Mouse (Mus musculus) frontal cortex, postnatal 10 days (tissue): ENCODE measurements around the gene Gtf2h5.

Experiments
- DNase-seq, 2 experiments: peaks; one replicate each; pipeline ENCODE4 v3.0.0; 2022; ENCODE audit warnings: low spot score in 2 of 2, mixed read lengths in 1 of 2

Gene Gtf2h5

DNA sequence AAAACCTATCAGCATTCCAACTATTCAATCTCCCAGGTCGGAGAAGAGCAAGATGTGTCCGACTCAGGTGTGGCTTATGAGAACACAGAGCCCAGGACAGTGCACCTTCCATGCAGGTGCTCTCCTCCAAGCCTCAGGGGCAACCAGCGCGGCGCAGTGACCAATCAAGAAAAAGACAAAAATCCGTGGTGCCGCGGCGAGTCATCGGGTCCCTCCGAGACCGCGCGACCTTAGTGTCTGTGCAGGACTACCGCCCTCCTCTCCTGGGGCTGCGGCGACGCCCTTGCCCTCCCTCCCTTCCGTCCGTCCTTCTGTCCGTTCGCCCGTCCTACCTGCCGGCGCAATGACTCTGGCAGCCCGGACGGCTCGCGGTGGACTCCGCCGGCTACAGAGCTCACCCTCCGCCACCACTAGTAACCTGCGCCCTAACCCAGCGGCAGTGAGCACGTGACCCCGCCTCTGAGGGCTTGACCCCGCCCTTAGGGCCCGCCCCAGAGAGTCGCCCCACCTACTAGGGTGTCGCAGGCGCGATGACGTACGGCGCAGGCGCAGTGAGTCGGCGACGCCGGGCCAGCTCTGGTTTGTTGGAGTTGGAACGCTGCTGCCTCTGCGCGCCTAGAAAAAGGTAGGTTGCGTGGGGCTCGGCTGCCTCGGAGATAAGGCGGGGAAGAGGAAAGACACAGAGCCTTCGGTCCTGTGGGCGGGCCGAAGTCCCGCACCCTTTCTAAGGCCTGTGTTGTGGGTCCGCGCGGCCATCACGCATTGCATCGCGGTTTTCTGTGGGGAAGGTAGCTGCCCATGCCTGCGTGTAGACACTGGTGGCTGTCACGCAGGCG lies at the start of gene Gtf2h5, which contains the start of gene Serac1:
Gene Gtf2h5, plus strand, starts transcription at position 500 of the 836 bp plus-strand sequence.
Gene Serac1, minus strand, starts transcription at position 455 of the 836 bp plus-strand sequence.
- peak; percentile 94 to 98 for DNase-seq

- no peak for DNase-seq
These were observed 43.9 kb upstream of the Gtf2h5 start for GRCm38 (mm10) chr17:6035661-6036060.

GRCm38 (mm10) chr17:6036458-6036857 lies 43.1 kb upstream of the Gtf2h5 start:
- no peak for DNase-seq

DNA sequence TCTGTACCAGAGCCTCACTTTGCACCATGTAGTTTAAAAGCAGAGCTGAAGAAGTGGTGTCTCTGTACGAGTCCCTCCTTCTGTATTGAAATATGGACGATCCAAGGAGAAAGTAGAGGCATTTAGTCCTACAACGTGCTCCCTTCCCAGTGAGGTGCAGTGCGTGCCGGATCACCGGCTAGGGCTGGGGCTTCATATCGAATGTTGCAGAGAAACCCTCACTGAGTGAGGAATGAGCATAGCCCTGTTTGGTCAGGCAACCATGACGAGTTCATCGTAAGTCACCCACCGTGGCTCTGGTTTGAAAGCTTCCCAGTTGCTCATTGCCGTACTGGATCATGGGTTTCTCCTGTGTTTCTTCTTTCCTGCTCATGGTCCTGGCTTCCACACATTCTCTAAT lies 42.7 kb upstream of the Gtf2h5 start:
- no peak for DNase-seq

DNA sequence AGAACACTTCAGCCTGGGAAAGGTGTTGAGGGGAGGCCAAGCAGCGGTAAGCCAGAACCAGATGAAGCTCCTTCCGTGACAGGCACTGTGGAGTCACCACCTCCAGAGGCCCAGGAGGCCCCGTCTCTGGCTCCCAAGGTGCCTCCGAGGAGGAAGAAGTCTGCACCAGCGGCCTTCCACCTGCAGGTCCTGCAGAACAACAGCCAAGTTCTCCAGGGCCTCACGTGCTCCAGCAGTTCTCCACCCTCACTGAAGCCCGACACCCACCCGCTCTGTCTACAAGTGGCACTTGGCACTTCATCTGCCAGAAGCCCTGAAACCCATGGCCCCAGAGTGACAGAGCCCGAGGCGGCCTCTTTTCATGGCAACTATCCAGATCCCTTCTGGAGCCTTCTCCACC lies 42.1 kb upstream of the Gtf2h5 start:
- no peak for DNase-seq

DNA sequence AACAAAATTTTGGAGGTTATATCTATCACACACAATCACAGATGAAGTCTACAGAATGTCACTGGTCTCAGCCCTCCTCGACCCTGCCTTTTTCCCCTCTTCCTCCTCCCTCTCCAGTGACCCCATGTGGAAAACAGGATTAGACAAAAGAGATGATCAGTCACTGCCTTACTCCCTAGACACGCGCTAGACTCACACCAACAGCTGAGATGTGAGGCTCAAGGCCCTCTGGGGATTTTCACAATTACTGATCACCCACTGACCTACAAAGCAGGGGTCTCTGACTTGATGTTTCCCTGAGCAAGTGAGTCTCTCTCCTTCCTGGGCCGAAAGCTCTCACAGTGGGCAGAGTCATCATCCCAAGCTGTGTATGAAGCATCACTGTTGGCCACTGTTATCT lies 26.8 kb upstream of the Gtf2h5 start:
- DNase-seq, result no peak

GRCm38 (mm10) chr17:6054934-6055355 lies 24.6 kb upstream of the Gtf2h5 start:
- DNase-seq, result no peak

GRCm38 (mm10) chr17:6062793-6063192 lies 16.8 kb upstream of the Gtf2h5 start:
- no peak for DNase-seq

GRCm38 (mm10) chr17:6063532-6063931 lies 16.1 kb upstream of the Gtf2h5 start:
- no peak for DNase-seq

DNA sequence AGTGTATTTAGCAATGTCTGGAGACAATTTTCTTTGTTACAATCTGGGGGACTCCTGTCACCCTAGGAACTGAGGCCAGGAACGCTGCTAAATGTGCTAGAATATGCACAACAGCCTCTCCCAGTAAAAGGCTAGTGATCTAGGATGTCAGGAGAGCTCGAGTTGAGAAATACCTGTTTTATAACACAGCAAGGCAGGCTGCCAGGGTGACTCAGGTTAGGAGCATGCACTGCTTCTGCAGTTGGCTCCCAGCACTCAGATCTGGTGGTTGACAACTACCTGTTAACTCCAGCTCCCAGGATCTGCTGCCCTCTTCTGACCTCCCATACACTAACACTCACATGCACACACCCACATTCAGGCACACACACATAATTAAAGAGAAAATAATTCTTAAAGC lies 13.6 kb upstream of the Gtf2h5 start:
- DNase-seq, result no peak

DNA sequence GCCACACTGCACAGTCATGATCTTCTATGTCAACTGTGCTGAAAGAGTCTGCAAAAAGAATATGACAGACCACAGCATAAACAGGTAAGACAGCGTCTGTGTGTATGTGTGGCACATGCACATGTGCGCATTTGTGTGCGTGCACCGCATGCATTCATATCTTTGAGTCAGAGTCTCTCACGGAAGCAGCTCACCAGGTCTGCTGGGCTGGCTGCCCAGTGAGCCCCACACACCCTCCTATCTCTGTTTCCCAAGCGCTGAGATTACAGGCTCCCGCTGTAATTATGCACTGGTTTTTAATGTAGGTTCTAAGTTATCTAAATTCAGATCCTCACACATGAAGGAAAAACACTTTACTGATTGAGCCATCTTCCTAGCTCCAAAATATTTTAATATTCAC lies 12.0 kb upstream of the Gtf2h5 start:
- no peak for DNase-seq

DNA sequence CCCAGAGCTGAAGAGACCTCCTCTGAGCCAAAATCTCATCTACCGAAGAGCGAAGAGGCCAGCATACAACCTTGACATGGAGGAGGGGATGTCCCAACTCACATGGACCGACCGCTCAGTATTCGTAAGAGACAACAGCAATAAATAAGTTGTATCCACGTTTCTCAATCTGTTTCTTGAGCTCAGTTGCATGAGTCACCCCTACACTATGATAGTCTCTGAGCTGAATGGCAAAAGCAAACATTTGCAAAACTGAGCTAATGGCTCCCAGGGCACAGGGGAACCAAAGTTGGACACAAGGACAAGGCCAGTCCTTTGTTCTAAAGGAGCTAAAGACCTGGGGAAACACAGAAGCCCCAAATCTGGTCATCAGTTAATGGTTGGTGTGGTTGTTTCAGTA lies 9.7 kb upstream of the Gtf2h5 start:
- DNase-seq, result no peak

DNA sequence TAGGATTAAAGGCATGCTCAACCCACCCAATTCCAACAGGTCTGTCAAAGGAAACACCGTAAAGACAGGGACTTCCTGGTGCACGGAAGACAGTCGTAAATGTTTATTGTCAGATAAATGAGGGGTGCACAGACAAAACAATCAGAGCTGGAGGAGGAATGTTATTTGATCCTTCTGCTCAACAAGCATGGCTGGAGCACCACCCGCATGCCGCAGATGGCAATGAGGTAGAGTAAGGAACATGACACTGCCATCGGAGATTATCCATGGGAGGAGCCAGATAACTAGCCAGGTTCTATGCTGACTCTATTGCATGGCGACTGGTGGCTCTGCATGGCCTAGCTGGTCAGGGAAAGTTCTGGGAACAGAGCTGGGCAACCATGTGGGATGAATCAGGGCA lies 6.2 kb upstream of the Gtf2h5 start:
- DNase-seq, result no peak

GRCm38 (mm10) chr17:6083323-6083890 lies 3.8 kb downstream of the Gtf2h5 start:
- no peak for DNase-seq

- no peak for DNase-seq
These were observed 12.0 kb downstream of the Gtf2h5 start for GRCm38 (mm10) chr17:6091604-6092003.

GRCm38 (mm10) chr17:6095579-6095978 lies 16.0 kb downstream of the Gtf2h5 start:
- DNase-seq, result no peak

GRCm38 (mm10) chr17:6097884-6098283 lies 18.3 kb downstream of the Gtf2h5 start:
- peak in 1 of 2 experiments; percentile 51 for DNase-seq

DNA sequence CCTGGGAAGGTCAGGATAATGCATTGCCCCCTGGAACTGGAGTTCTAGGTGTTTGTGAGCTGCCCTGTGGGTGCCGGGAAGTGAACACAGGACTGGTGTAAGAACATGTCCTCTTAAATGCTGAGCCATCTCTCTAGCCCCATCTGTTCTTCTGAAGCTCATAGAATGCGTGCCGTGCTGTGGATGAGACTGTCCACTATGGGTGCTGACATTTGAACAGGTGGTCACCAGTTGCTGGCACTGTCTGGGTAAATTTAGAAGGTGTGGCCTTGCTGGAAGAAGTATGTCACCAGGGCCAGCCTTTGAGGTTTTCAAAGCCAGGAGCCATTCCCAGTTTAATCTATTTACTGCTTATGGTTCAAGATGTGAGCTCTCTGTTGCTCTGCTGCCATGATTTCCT lies 22.7 kb downstream of the Gtf2h5 start:
- DNase-seq, result no peak

GRCm38 (mm10) chr17:6103566-6103965 lies 24.0 kb downstream of the Gtf2h5 start:
- no peak for DNase-seq

DNA sequence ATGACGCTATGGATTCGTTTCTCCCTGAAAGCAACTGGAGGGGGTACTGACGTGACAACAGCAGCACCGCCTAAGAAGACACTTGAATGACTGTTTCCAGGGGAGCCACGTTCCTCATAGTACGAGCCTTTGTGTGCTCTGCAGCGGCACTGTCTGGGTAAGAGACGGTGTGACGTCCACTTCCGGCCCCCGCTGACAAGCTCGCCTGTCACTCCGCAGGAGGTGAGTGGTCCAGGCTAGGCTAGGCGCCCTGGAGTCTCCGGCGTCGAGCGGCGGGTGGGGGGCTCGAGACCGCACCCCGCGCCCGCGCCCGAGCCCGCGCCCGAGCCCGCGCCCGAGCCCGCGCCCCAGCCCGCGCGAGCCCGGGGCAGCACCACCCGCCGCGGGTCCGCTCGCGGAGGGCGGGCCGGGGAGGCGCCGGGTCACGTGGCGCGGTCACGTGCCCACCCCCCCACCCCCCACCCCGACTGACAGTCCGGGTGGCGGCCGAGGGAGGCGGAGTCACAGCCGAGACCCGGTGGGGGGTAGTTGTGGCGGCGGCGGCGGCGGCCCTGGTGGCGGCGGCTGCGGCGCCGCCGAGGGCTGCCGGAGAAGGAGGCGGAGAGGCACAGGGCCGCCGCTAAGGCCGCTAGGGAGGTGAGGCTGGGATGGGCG lies 26.9 kb downstream of the Gtf2h5 start, which contains the start of gene Tulp4:
Gene Tulp4, plus strand, starts transcription at position 77 of the 654 bp plus-strand sequence.
- DNase-seq, result peak; percentile 85 to 86

GRCm38 (mm10) chr17:6107015-6107601 lies 27.5 kb downstream of the Gtf2h5 start:
- DNase-seq, result peak; percentile 46 to 53

- no peak for DNase-seq
These were observed 28.6 kb downstream of the Gtf2h5 start for GRCm38 (mm10) chr17:6108175-6108574.
